Mouse (Mus musculus): ENCODE measurements around the gene Phex.

- TF ChIP-seq CTCF (IDR thresholded peaks at IDR 0.05; ENCODE audit: borderline replicate concordance, extremely low read depth, insufficient read depth, insufficient read length) (no peak), POLR2A (IDR thresholded peaks at IDR 0.05; ENCODE audit: borderline replicate concordance, extremely low read depth, insufficient read depth, insufficient read length, poor library complexity, severe bottlenecking) (no peak)
Measured at GRCm38 (mm10) chrX:157329821-157330220, 85.3 kb downstream of the Phex start.
